Mouse (Mus musculus): ENCODE measurements around the gene Usp12. TPM values are rescaled to one million over a fixed set of nuclear protein-coding genes. Genes with fewer than 3 reads are reported as not detected.

Usp12 gene
- polyA plus RNA-seq, 1 experiment from 2014 or later: 13.0 TPM

DNA sequence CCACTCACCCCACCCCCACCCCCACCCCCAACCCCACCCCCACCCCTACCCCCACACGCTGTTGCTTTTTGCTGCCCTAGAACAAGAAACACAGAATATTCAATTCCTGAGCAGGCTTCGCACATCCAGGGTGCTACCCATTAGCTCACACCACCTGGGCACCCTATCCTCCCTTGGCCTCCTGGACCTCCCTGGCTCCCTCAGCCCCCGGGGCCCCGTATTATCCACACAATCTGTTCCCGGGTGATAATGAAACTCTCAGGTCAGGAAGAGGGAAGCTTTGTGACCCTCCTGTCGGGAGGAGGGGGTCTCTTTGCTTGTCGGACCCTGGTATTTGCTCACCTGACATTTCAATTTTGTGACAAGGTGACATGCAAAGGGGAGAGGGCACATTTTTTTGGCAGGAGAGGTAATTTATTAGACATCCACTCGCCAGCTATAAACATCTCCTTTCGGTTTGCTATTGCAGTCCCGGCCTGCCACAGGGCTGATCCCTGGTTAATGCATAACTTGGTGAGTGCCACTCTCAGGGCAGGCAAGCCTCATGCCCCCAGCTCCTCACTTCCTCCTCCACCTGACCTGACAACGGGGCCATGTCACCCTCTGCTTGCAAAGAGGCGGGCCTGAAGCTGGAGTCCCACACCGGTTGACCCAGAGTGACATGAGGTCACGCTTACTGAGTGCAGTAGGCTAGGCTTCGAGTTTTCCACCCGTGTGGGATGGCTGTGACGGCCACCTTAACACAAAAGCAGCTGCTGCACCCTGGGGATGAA is 107.1 kb downstream of the Usp12 start:
- WGBS: 59% methylated on average over 17 of the region's 17 CpGs
- Histone ChIP-seq H3K27me3 (no peaks in the 10 kb centered on the region), H3K4me3 (no peak overlapping the region), H3K9ac (no peak overlapping the region), H3K4me1 (peaks cover 5% of the 10 kb centered on the region), H3K27ac (no peak overlapping the region), H3K9me3 (no peaks in the 10 kb centered on the region), H3K36me3 (no peaks in the 10 kb centered on the region), H3K4me2 (no peak overlapping the region)
- ATAC-seq (ENCODE audit: insufficient number of reproducible peaks, insufficient read depth, low FRiP score, low TSS enrichment, low read depth): no peak

DNA sequence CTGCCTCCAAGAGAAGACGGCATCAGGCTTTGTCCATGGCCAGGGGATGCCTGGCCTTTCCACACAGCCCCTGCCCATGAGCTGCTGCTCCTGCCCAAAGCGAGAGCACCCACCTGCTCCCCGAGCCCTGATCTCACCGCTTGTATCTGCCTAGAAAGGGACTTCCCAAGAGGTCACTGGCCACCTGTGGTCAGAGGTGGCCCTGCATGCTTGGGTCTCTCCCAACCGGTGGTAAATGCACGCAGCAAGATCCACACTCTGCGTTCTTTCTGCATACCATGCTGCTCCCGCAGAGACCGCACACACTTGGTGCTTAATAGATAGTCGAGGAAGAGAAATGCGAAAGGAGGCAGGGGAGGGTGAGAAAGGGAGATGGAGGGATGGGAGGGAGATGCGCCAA is 107.9 kb downstream of the Usp12 start:
- no peak overlapping the region for H3K4me3 ChIP-seq
- no peak overlapping the region for H3K4me2 ChIP-seq
- no peak overlapping the region for H3K27ac ChIP-seq
- H3K9me3 ChIP-seq: no peaks in the 10 kb centered on the region
- H3K4me1 ChIP-seq: no peaks in the 10 kb centered on the region
- no peaks in the 10 kb centered on the region for H3K27me3 ChIP-seq
- ATAC-seq (ENCODE audit: insufficient number of reproducible peaks, insufficient read depth, low FRiP score, low TSS enrichment, low read depth): no peak
- 85% methylated on average over 12 of the region's 12 CpGs for WGBS
- H3K36me3 ChIP-seq: no peaks in the 10 kb centered on the region
- H3K9ac ChIP-seq: no peak overlapping the region

Other genes starting within 250 kb of the Usp12 start
- gene Gm3415, start 238.9 kb downstream of the Usp12 start, polyA plus RNA-seq (2015; fragmentation: Nextera tagmentation; extraction: Ambion mirVana): not detected in 2 replicates
- 0.10 and 0.78 TPM in 2 replicates for gene Gpr12, start 209.8 kb downstream of the Usp12 start, polyA plus RNA-seq (2015; fragmentation: Nextera tagmentation; extraction: Ambion mirVana)
- gene Rpl21, start 37.9 kb upstream of the Usp12 start, polyA plus RNA-seq (2015; fragmentation: Nextera tagmentation; extraction: Ambion mirVana): 568 and 633 TPM in 2 replicates
- gene Rasl11a, start 50.1 kb upstream of the Usp12 start, polyA plus RNA-seq (2015; fragmentation: Nextera tagmentation; extraction: Ambion mirVana): 12.4 and 14.6 TPM in 2 replicates
- gene Gtf3a, start 153.7 kb upstream of the Usp12 start, polyA plus RNA-seq (2015; fragmentation: Nextera tagmentation; extraction: Ambion mirVana): 114 and 117 TPM in 2 replicates
- 28.5 and 31.4 TPM in 2 replicates for gene Mtif3, start 168.8 kb upstream of the Usp12 start, polyA plus RNA-seq (2015; fragmentation: Nextera tagmentation; extraction: Ambion mirVana)

All from embryonic facial prominence, embryonic 13.5 days (tissue).